Mouse (Mus musculus): ENCODE measurements around the gene Tifa.

GRCm38 (mm10) chr3:127849922-127850321 lies 60.3 kb downstream of the Tifa start:
- TF ChIP-seq CTCF (IDR thresholded peaks at IDR 0.05), result no peak
- TF ChIP-seq POLR2A (IDR thresholded peaks at IDR 0.05; ENCODE audit: insufficient read depth, low read depth, low read length), result no peak

All from heart, adult 2 months (tissue).